Mouse (Mus musculus): ENCODE measurements at regions not wholly inside any gene's neighbourhood (a gene's known extent, or its start where the extent isn't known, plus 50 kb on each side); places are given as distances from the start of the nearest gene placed in this dataset.

DNA sequence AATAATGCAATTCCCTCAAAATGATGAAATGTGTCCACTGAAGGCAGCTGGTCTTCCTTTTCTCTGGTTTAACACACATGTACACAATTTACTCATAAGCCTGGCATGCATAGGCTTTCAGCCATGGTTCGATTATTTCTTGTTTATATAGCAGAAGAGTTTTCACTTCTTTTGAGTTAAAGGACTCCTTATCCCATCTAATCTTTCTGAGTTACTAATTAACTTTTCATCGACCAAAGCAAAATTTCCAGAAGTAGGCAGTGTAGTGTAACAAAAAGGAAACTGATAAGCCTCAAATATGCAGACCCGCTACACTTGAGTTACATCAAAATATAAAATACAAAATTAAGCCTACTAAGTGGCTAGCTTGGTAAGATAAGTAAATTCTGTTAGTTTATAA, 620.5 kb upstream of the Akr1e1 start:
- no peak for ATAC-seq

DNA sequence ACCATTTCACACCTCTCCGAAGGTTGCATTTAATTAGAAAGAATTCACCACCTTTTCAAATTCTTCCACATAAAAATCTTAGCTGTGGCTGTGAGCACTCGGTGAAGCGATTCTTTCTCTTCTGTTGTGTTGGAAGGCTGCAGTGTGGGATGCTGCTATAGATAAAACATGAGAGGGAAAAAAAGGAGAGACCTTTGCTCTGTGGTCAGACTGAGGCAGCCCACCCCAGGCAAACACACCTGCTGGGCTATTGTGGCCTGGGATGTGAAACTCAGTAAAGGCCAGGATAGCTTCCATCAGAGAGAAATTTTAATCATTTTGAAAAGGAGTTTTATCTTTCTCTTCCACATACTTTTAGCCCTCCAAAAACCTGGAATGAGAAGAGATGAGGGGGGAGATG, 625.3 kb upstream of the Akr1e1 start:
- ATAC-seq: no peak

DNA sequence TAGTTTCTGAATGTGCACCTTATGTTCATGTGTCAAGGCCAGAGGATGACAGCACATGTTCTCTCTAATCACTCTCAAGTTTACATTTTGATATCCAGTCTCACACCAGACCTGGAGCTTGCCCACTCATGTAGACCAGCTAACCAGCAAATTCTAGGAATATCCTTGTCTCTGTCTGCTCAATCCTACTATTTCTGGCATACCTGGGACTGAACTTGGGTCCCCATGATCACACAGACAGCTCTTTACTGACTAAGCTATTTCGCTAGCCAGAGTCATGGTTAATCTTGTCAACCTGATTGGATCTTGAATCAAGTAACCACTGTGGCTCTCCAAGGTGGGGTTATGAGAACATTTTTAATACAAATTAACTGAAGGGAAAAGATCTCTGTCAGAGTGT, 625.9 kb upstream of the Klf6 start:
- no peak for ATAC-seq

DNA sequence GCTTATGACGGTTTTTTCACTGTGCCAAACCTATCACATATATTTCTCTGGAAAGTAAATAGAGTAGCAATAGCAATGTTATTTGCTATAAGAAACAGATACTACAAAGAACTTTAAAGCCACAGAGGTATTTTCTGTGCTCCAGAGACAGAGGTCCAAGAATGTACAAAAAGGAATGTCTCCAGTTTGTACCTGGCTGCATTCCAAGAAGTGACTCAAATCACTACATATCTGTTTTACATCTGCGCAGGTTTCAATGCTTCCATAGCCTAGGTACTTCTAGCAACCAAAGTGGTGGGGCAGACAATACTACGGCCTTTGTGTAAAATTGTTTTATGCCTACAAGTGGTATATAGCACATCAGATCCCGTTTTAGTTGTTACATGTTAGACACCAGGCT, 620.7 kb upstream of the Klf6 start:
- no peak for ATAC-seq

DNA sequence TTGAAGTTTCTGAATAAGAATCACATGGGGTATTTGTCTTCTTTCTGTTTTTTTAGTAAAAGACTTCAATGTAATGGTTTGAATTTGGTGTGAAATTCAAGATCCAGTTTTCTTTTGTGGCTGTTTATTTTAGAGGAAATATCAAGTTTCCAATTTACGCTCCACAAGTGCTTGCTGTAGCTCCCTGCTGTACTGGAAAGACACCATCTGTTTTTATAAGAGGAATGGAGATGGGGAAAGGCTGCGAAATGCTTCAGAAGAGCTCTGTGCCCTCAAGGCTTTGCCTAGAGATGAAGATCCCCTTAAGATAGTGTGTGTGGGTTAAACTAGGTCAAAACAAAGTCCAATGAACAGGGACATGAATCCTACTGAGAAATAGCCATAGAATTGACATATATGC, 618.5 kb upstream of the Klf6 start:
- no peak for ATAC-seq

DNA sequence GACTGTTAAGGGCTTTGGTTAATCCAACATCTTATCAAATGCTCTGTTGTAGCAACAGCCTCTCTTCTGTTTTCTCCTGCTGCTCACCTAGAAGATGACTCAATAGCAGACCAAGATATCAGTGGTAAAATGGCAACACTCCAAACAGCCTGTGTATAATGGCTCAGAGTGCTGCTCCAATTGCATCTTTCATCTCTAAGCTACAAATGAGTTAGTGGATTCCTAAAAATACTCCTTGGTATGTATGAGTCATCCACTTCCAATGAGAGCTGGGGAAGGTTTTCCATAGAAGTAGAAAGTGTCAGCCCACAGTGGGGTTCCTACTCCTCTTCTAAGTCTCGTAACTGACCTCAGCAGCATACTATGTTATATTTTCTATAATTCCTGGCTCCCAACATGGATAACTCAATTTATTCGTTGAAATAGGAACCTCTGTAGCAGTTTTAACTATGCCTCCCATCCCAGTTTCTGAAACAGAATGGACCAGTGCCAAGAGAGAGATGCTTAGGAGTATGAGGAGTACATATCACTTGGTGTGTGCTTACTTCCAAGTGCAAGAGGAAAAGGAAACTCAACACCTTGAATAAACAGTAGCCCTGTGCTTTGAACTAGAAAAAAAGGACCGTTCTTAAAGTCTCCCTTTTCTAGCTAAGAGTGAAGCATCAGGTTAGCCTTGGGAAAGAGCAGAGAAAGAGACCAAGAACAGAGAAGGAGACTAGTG, 612.5 kb upstream of the Klf6 start:
- ATAC-seq: no peak

DNA sequence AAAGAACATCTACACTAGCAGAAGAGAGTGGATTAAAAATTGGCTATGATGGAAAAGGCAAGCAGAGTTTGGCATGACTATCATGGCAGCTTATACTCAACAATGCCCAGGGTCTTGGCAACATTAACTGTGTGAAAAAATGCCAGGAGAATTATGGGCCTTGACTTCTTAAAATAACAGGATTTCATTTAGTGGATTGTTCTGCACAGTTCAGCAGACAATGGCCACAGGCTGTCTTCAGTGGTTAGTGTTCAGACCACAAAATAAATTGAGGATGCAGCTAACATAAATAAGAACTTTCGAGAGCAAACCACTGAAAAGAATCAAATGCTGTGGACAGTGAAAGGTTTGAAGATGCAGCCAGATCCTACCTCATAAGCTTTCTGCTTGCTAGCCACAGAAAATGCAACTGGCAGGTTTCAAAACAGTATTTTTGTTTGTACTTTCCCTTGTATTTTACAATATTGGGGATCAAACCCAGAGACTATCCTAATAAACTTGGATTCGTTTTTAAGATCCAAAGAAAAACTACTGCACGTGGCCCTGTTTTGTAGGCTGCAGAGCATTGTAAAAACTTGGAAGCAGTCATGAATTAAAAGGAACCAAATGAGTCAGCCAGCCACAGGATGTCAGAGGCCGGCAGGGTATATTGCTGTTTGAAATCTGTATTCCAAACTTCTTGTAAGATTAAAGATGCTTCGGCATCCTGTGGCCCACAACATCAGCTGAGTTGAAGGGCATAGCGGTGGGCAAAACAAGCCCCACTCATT, 603.2 kb upstream of the Klf6 start:
- no peak for ATAC-seq

DNA sequence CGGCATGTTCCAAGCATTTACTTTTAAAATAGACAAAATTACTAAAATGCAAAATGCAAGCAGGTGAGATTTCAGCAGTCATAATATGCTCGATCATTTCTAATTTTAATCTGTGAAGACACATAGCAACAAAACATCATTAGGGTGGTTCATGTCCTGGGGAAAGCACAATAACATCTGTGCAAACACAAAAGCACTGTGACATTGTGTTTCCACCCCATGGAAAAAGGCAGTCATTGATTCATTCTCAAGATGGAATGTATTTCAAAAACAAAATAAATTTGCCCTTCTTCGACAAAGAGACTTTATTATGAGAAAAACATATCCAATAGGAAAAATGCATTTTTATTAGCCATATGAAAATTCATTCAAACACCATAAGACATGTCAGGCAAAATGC, 601.5 kb upstream of the Klf6 start:
- no peak for ATAC-seq

DNA sequence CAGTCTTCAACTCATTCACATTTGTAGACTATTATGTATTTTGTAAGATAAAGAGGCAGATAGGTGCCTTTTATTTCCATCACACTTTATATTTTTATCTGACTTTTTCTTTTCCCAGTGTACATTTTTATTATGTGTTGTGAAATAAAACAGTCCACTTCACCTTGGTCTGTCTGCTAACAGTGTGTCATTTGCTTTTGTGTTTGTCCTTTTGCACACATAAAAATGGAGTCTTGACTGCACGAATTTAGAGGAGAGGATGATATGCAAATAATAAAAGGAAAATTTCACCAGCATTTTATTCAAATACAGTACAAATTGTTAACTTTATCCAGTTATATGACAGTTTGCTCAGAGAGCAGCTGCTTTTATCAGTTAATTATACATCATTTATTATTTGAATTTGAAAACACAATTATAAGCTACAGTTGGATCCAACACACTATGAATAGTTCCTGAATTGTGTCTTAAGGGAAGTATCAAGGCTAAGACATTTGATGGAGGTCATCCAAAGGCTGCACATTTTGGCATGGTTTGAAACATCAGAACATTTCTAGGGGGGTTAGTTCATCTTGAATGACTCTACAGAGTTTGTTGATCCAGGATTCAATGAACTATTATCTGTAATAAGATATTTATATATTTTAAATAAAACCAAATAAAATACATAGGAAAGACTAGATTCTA, 588.6 kb upstream of the Klf6 start:
- no peak for ATAC-seq

DNA sequence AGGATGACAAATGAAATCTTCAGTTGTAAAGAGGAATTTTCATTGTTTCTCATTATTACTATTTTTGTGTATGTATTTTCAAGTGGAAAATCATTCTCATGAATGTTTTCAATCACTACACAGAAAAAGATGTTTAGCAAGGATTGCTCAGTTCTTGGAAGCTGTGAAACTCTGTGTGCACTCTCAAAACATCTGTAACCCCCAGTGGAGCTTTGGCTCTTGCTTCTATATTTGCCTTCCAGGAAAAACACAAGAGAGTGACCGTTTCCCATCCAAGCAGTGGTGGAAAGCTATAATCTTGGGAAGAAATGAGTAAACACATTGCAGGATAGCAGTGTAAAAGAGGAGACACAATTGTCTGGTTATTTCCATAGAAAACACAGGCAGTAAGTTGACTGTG, 584.7 kb upstream of the Klf6 start:
- no peak for ATAC-seq

DNA sequence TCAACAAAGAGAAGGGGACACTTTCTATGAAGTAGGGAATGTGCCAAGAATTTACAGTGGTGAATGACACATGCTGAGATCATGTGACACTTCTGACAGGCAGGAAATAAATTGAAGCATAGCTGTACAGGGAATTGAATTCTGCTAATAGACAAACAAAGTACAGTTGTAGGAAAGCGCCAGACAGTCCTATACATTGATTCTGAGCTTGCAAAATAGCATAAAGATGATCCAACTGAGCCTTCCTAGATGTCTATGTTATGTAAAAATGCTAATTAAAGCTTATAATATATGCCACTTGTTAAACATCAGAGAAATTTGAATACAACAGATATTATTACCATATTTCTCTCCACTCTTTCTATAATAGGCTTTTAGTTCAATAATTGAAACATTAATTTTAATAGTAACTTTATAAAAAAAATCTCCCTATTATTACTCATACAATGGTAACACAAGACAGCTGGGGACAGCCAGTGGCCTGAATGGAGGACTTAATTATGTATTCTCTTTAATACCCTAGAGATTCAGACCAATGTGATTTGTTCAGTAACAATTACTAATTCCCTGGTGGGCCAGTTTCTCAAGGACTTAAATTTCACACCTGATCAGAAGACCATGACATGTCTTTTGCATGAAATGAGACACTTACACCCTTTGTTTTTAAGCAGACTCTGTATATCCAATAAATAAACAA, 571.4 kb upstream of the Klf6 start:
- ATAC-seq: no peak

DNA sequence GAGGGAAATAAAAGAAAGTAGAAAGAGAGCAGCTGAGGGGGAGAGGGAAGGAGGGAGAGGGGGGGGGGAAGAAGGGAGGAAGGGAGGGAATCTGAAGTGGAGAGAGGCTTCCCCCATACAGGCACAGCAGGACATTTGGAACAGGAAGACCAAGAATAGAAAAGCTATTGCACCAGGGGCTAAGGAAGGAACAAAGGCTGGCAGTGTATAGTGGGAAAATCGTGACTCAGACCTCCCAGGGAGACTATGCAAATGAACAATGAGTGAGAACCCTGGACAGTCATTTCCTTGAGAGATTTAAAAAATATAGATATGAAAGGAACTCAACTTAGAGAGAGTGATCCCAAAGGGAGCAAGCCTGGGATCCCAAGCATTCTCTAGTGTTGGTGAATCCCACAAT, 559.1 kb upstream of the Klf6 start:
- no peak for ATAC-seq

DNA sequence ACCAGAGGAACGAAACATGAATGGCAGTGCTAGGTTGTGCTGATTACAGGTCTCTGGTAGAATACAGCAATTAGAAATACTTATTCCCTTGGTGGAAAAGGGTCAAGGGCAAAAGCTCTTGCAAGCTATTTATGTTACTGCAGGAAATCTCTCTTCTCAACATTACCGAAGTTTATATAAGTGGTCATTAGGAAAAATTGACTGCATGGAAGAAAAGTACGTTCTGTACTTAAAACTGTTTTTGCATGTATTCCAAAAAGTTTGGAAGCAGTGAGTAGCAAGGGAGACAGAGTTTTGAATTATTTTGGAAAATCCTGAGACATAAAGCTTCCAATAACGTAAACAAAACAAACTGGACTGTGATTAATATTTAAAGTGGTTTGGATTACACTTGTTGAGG, 554.6 kb upstream of the Klf6 start:
- no peak for ATAC-seq

DNA sequence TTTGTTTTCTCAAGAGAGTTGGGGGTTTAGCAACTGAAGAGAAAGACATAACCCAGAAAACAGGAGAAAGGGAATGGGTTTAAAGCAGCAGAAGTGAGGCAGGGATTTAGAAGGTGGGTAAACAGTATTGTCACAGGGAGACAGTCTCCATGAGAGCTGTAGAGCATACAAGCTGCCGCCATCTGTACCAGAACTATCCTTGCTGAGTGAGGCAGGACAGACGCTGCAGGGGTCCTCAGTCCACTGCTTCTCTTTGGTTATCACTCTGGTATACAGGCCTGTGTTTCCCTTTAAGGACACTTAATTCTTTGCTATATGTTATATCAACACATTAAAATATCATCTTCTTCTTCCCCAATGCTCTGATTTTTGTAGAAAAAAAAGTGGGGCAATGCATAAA, 548.0 kb upstream of the Klf6 start:
- ATAC-seq: no peak

DNA sequence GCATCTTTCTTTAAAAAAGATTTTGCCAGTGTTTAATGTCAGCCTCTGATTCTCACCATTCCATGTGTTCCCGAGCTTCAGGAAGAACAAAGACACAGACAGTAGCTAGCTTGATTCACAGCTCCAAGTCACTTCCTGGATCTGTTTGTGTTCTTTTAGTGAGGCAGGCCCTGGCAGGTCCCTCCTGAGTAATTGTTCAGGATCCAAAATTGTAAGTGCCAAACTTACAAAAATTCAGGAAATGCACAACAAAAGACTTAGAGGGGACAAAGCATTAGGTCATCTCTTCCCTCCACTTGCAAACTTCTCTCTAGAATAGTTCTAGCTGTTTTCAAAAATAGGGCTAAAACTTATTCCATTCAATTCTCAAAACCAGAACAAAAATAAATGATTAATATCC, 546.3 kb upstream of the Klf6 start:
- no peak for ATAC-seq

DNA sequence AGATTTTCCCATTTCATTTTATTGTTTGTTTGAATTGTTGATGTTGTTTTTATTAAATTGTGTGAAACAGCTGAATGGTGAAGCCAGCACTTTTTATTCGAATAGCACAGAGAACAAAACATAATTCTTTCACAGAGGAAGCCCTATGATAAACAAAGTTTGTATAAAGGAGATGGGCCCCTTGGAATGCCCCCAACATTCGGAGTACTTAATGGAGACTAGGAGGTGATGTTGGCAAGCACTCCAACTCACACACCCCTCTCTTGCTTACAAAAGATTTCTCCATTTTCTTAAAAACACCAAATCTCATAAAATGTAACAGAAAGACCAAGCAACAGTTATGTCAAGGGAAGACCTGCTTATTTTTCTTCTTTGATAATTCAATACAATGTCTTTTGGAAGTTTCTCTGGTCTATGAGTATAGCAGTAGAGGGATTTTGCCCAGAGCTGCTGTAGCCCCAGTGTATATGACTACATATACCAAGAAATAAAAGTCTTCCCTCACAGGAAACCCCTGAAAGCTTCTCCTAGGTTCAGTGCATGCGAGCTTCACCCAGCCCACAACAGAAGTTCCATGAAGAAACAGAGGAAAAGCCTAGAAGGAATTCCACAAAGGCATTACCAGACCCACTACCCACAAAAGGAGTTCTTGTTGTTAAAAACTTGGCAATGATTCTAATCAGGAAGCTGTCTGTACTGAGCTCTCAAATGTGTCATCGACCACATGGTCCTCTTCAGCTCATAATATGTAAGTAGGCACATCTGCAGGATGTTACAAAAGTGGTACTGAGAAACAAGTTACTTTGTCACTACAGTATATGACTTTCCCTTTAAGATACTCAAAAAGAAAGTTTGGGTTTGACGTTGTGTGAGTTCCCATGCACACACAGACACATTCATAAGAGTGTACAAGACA, 543.1 kb upstream of the Klf6 start:
- peak; percentile 43 for ATAC-seq

DNA sequence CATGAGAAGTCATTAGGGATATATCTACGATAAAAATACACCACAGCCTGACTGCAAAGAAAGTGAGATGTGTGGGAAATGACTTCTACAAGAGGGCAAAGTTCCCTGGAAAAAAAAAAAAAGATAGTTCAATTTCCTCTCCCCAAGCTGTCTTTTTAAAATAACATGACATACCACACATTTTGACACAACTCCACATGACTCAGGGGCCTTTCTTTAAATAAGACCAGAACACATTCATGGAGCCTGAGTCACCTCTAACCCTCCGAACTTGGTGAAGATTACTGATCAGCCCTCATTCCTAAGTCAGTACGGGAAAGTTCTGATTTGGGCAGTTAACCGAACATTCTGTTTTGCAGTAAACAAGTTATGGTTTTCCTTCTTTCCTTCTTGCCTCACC, 515.6 kb upstream of the Klf6 start:
- no peak for ATAC-seq

DNA sequence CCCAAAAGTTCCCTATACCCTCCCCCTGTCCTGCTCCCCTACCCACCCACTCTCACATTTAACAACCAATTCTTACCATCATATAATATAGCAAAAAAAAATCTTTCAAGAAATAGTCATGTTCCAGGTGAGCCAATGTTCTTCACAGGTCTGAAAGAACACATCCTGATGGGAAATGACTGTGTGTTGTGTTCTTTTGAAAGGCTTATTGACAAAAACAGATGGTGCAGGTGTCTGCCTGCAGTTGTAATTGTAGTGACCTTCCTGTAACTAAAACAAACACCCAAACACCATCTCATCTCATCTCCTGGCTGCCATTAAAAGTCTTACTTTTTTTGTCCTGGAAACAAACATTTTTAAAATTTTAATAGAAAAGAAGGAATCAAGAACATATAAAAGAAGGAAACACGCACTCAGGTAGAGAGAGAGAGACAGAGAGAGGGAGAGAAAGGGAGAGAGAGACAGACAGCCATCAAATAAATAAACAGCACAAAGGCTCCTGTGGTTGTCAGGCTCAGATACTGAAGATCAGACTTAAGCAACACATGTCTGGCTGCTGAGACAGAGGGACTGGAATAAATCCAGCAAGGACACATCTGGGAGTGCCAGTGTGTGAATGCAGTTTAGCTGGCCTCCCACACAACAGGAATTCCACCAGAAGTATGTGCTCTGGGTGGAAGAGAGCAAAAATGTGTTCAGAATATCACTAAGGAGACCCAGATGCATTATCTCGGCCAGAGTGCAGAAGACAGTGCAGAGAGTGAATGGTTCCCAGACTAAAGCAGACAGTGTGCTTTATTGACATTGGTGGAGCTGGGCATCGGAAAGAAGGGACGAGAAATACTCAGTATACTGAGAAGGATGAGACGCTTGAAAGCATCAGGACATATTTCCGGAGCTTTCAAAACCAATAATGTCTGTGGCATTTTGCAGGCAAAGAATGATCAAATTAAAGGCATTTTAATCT, 513.5 kb upstream of the Klf6 start:
- ATAC-seq: no peak

DNA sequence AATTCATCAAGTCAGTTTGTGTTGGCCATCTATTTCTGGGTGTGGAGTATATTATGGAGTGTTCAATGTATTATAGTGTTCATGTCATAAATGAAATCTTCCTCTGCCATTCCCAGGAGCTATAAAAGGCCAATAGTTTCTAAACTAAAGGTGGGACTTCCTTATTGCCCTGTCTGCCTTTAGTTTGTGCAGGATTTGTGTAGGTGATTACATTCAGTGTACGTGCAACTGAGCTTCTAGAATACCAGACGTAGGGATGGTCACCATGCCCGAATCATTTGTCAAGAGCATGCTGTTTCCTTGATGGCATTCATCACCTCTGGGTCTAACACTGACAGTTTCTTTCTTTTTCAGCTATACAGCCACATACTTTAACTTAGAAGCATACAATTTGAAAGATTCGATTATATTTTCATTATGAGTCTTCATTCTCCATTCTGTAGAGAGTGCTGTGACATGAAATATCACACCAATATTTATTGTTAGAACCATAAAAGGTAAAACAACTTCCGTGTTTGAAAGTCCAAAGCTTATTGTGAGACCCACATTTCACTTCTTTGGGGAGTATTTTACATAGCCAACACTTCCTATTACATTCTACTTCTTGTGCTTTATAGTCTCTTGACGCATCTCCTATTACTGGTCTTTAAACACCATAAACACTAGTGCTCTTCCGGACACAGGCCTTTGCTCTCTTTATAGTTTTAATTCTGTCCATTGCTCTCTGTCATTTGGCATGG, 494.1 kb upstream of the Klf6 start:
- ATAC-seq: no peak

DNA sequence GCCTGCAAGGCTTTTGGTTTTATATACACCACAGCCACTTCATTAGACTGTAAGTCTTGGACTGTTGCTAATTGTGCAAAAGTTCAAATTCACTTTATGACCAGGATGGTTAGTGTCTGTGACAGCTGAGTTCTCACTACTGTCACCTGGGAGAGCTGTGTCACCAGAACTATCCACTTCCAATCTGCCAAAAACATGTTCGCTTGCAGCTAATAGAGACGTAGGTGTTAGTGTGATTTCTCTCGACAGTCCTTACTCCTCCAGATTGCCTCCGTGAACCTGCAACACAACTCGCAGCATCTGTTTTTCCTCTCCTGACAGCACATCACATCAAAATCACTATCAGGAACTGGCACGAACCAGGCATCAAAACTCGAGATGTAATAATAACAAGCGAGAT, 491.3 kb upstream of the Klf6 start:
- no peak for ATAC-seq

Measured in inflammation-experienced regulatory T-cells, adult 6 months (primary cell).